Mouse (Mus musculus) hindbrain, embryonic 13.5 days (tissue): ENCODE results near the gene Lonp1. TPM values are rescaled to one million over a fixed set of nuclear protein-coding genes. Genes with fewer than 3 reads are reported as not detected.
A peak's percentile ranks its signal among the peaks of the same experiment; 100 is the strongest.

Source experiments
- ATAC-seq: fragments of 200-750 bp; cut with Nextera tagmentation; 2 replicates; pipeline ENCODE4 v1.8.0; 2017; ENCODE audit warnings: moderate TSS enrichment; ENCODE audit not compliant: low FRiP score
- H3K27ac ChIP-seq: fragments of 300-500 bp; sonication (generic); 2 replicates; pipeline ENCODE4 v1.5.1; 2015; ENCODE audit warnings: inconsistent platforms, mild to moderate bottlenecking, moderate library complexity
- H3K27me3 ChIP-seq: fragments of 300-500 bp; sonication (generic); 2 replicates; pipeline ENCODE4 v1.6.1; 2015; ENCODE audit warnings: mild to moderate bottlenecking, inconsistent platforms
- H3K36me3 ChIP-seq: fragments of 300-500 bp; sonication (generic); 2 replicates; pipeline ENCODE4 v1.6.1; 2015; ENCODE audit warnings: mild to moderate bottlenecking, inconsistent platforms
- H3K4me1 ChIP-seq: fragments of 300-500 bp; sonication (generic); replicated peaks from 2 replicates; pipeline ENCODE4 v1.6.1; 2015; ENCODE audit warnings: inconsistent platforms
- H3K4me2 ChIP-seq: fragments of 300-500 bp; sonication (generic); 2 replicates; pipeline ENCODE4 v1.6.1; 2015; ENCODE audit warnings: inconsistent platforms, mild to moderate bottlenecking, moderate library complexity
- H3K4me3 ChIP-seq: fragments of 300-500 bp; sonication (generic); 2 replicates; pipeline ENCODE4 v1.5.1; 2015; ENCODE audit warnings: mild to moderate bottlenecking, inconsistent platforms
- H3K9ac ChIP-seq: fragments of 300-500 bp; sonication (generic); 2 replicates; pipeline ENCODE4 v1.6.1; 2015; ENCODE audit warnings: mild to moderate bottlenecking, inconsistent platforms
- H3K9me3 ChIP-seq: fragments of 300-500 bp; sonication (generic); 2 replicates; pipeline ENCODE4 v1.6.1; 2016; ENCODE audit warnings: inconsistent platforms
- WGBS: fragments of 180-500 bp; shearing (Covaris S2); methylation state at CpG from one replicate; pipeline ENCODE4 v1.1.7; 2015; 5-methylcytosine and 5-hydroxymethylcytosine counted together
- polyA plus RNA-seq: library from polyadenylated mRNA; unstranded; fragments of >200 nt; fragmentation: Nextera tagmentation; extraction: Ambion mirVana; gene quantifications from 2 replicates; pipeline ENCODE4 v1.2.1, GENCODE M21; 2015

Gene Lonp1
- polyA plus RNA-seq, 1 experiment from 2014 or later = 40.6 TPM

- no peak overlapping the region for H3K27ac ChIP-seq
- H3K27me3 ChIP-seq = no peaks in the 10 kb centered on the region
- H3K4me2 ChIP-seq = no peak overlapping the region
- ATAC-seq = no peak
- H3K36me3 ChIP-seq = peaks cover 75% of the 10 kb centered on the region
- H3K4me1 ChIP-seq = peaks cover 22% of the 10 kb centered on the region
- H3K4me3 ChIP-seq = no peak overlapping the region
- H3K9me3 ChIP-seq = no peaks in the 10 kb centered on the region
- WGBS = 94% methylated on average over 9 of the region's 9 CpGs
- no peak overlapping the region for H3K9ac ChIP-seq
These were observed 21.3 kb downstream of the Lonp1 start for GRCm38 (mm10) chr17:56605431-56605830.

GRCm38 (mm10) chr17:56604422-56604821 lies 22.3 kb downstream of the Lonp1 start:
- peaks cover 17% of the 10 kb centered on the region for H3K4me1 ChIP-seq
- WGBS = 92% methylated on average over 3 of the region's 3 CpGs
- H3K4me2 ChIP-seq = no peak overlapping the region
- no peak overlapping the region for H3K27ac ChIP-seq
- H3K36me3 ChIP-seq = peaks cover 85% of the 10 kb centered on the region
- no peaks in the 10 kb centered on the region for H3K9me3 ChIP-seq
- ATAC-seq = no peak
- H3K27me3 ChIP-seq = no peaks in the 10 kb centered on the region
- H3K9ac ChIP-seq = no peak overlapping the region
- no peak overlapping the region for H3K4me3 ChIP-seq

DNA sequence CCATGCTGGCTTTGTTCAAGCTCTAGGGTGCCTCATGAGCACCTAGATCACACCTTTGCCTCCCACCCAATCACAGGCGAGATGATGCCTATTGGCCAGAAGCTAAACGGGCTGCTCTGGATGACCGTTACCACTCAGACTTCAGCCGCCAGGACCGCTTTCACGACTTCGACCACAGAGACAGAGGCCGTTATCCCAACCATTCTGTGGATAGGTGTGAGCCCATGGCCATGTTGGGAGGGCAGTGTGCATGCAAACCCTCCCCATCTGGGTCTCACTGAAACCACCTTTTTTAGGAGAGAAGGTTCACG lies 22.7 kb downstream of the Lonp1 start:
- Histone ChIP-seq H3K27me3 (no peaks in the 10 kb centered on the region), H3K9ac (no peak overlapping the region), H3K36me3 (peaks cover 88% of the 10 kb centered on the region), H3K27ac (no peak overlapping the region), H3K4me3 (no peak overlapping the region), H3K9me3 (no peaks in the 10 kb centered on the region), H3K4me1 (peaks cover 15% of the 10 kb centered on the region), H3K4me2 (no peak overlapping the region)
- 92% methylated on average over 9 of the region's 9 CpGs for WGBS
- ATAC-seq = no peak

DNA sequence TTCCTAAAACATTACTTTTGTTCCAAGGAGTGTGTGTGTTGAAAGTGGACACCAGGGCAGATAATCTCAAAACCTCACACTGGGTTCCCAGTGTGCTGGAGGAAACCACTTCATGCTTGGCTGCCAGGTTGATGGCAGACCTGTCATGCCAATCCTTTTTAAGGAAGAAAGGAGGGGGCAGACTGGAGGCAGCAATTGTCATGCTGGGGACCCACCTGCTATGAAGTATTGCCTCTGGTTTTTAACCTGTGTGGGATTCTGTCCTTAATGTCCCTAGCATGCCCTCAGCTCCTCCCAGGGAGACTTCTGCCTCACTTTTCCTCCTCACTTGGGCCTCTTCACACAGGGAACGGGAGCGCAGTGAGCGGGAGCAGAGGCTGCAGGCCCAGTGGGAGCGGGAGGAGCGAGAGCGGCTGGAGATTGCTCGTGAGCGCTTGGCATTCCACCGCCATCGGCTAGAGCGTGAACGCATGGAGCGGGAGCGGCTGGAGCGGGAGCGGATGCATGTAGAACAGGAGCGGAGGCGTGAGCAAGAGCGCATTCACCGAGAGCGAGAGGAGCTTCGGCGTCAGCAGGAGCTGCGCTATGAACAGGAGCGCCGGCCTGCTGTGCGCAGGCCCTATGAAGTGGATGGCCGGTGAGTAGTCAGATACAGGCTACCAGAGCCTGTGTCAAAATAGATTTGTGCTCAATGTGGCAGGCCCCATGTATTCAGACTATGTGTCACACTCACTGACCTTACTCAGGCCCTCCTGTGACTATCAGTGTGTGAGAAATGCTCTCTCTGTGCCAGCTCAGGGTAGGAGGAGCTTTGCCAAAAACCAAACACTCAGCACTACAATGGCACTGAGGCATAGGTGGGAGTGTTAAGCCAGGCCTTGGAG lies 23.3 kb downstream of the Lonp1 start:
- Histone ChIP-seq H3K4me3 (no peak overlapping the region), H3K27me3 (no peaks in the 10 kb centered on the region), H3K4me1 (peaks cover 9% of the 10 kb centered on the region), H3K9ac (no peak overlapping the region), H3K9me3 (no peaks in the 10 kb centered on the region), H3K4me2 (no peak overlapping the region), H3K27ac (no peak overlapping the region), H3K36me3 (peaks cover 88% of the 10 kb centered on the region)
- 95% methylated on average over 28 of the region's 28 CpGs for WGBS
- ATAC-seq = no peak

GRCm38 (mm10) chr17:56593527-56594271 lies 33.0 kb downstream of the Lonp1 start:
- Histone ChIP-seq H3K9me3 (no peaks in the 10 kb centered on the region), H3K4me3 (no peak overlapping the region), H3K27me3 (no peaks in the 10 kb centered on the region), H3K9ac (no peak overlapping the region), H3K27ac (no peak overlapping the region), H3K36me3 (peaks cover 95% of the 10 kb centered on the region), H3K4me1 (peaks cover 25% of the 10 kb centered on the region), H3K4me2 (no peak overlapping the region)
- ATAC-seq = no peak
- WGBS = 91% methylated on average over 8 of the region's 8 CpGs

DNA sequence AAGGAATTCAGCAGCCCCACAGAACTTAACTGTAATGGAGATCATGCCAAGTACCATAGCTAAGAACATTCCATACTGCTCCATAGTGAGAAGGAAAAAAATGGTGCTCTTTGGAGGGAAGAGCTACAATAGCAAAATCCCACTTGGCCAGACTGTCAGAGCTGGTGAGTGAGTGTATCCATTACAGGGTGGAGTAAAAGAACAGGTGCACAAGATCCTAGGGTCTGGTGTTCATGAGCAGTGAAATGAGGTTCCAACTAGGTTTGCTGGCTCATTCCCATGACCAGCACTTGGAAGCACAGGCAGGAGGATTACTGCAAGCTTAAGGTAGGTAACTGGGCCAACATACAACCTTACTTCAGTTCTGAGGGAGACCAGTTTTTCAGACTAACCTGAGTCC lies 34.1 kb downstream of the Lonp1 start:
- ATAC-seq = no peak
- Histone ChIP-seq H3K9me3 (no peaks in the 10 kb centered on the region), H3K9ac (no peak overlapping the region), H3K27ac (no peak overlapping the region), H3K4me2 (no peak overlapping the region), H3K4me1 (peaks cover 35% of the 10 kb centered on the region), H3K36me3 (peaks cover 98% of the 10 kb centered on the region), H3K4me3 (no peak overlapping the region), H3K27me3 (no peaks in the 10 kb centered on the region)

DNA sequence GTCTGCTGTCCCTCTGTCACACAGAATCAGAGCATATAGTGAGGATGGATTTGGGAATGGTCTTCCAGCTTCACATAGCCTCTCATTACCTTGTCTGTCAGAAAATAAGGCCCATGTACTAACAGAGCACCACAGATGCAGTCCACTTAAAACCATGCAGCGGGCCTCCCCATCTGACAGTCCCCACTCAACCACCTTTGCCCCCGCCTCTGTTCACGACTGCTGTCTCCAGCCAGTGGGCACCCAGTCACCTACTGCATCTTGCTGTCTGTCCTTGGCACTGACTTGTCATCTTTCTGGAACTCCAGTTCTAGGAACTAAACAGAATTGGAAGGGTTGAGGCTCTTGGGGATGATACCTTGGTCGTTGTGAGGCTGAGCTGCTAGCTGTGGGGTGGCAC lies 37.8 kb downstream of the Lonp1 start:
- ATAC-seq = no peak
- Histone ChIP-seq H3K4me3 (no peak overlapping the region), H3K36me3 (peaks cover 74% of the 10 kb centered on the region), H3K9ac (peak overlapping the region; percentile 43; the same call in 1 of the 2 replicates), H3K9me3 (no peaks in the 10 kb centered on the region), H3K4me2 (no peak overlapping the region), H3K27me3 (no peaks in the 10 kb centered on the region), H3K27ac (no peak overlapping the region), H3K4me1 (peaks cover 55% of the 10 kb centered on the region)
- WGBS = 98% methylated on average over 4 of the region's 4 CpGs

- no peaks in the 10 kb centered on the region for H3K9me3 ChIP-seq
- 76% methylated on average over 1 of the region's 1 CpGs for WGBS
- peaks cover 62% of the 10 kb centered on the region for H3K4me1 ChIP-seq
- ATAC-seq = no peak
- H3K27ac ChIP-seq = no peak overlapping the region
- peak overlapping the region; percentile 56; the same call in 1 of the 2 replicates for H3K9ac ChIP-seq
- H3K4me3 ChIP-seq = peak overlapping the region; percentile 85; the same call in 1 of the 2 replicates
- H3K36me3 ChIP-seq = peaks cover 63% of the 10 kb centered on the region
- no peaks in the 10 kb centered on the region for H3K27me3 ChIP-seq
- H3K4me2 ChIP-seq = peak overlapping the region; percentile 93
These were observed 38.9 kb downstream of the Lonp1 start for GRCm38 (mm10) chr17:56587773-56588172.

DNA sequence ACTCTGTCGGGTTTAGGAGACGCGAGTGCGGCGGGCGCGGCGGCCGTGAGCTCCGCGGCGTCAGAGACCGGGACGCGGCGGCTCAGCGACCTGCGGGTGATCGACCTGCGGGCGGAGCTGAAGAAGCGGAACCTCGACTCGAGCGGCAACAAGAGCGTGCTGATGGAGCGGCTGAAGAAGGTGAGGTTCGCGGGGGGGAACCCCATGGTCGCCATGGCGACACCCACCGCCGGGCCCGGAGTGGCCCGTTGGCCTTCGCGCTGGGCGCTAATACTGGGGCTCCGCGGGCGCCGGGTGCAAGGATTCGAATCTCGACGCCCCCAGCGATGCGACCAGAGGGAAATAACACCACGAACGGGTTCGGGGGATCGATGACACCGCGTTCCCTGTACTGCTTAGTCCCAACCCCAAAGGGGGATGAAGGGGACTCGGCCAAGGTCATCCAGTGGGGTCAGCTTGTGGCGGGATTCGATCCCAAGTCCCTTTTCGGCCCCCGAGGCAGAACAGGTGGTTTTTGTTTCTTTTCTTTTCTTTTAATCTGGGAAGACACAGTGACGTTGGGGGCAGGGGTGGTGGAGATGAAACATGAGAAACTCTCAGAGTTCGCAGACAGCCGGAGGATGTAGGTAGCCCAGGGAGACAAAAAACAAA lies 41.4 kb downstream of the Lonp1 start:
- H3K4me3 ChIP-seq = peak overlapping the region; percentile 85
- peaks cover 72% of the 10 kb centered on the region for H3K4me1 ChIP-seq
- peak overlapping the region; percentile 94 for H3K27ac ChIP-seq
- peak overlapping the region; percentile 93 for H3K9ac ChIP-seq
- H3K4me2 ChIP-seq = peak overlapping the region; percentile 93
- no peaks in the 10 kb centered on the region for H3K9me3 ChIP-seq
- peaks cover 61% of the 10 kb centered on the region for H3K36me3 ChIP-seq
- under 1% methylated on average over 61 of the region's 61 CpGs for WGBS
- ATAC-seq = peak; percentile 29
- no peaks in the 10 kb centered on the region for H3K27me3 ChIP-seq

DNA sequence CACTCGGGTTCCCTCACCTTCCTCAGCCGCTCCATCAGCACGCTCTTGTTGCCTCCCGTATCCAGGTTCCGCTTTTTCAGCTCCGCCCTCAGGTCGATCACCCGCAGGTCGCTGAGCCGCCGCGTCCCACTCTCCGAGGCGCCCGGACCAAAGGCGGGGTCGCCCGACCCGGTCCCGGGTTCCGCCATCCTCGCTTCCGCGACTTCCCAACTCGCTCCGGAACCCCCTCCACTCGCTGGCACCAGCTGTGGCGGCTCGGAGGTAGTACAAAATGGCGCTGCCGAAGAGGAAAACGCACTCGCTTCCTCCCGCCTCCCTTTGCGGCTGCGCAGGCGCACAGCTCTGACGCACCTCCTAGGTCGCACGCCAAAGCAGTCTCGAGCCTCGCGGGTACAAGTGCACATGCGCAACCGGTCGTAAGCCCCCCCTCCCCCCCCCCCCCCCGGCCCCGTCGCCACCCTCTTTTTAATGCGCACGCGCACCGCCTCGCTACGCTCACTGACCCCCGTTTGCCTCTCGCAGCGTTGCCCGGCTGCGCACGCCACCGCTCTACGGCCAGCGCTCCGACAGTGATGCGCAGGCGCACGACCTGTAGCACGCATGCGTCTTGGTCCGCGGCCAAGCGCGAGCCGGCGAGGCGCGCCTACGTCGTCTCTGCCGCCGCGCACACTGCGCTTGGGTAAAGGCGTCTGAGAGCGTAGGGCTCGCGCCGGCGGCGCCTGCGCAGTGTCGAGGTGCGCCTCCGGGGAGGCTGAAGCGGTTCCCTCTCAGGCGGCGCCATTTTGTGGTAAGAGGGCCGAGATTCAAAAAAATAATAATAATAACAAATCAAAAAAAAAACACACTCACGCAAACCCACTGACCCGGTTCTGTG lies 42.2 kb downstream of the Lonp1 start, which contains the start of the genes Safb2 and Safb:
Gene Safb2 (minus strand): TSS at position 329 of the 874 bp plus-strand sequence.
Gene Safb (plus strand): TSS at position 569 of the 874 bp plus-strand sequence.
- Histone ChIP-seq H3K36me3 (peaks cover 61% of the 10 kb centered on the region), H3K27me3 (no peaks in the 10 kb centered on the region), H3K9ac (peak within 1 kb of the TSS; percentile 93), H3K4me3 (peak within 1 kb of the TSS; percentile 85), H3K4me2 (peak within 1 kb of the TSS; percentile 97), H3K9me3 (no peaks in the 10 kb centered on the region), H3K27ac (peak within 1 kb of the TSS; percentile 96), H3K4me1 (peaks cover 67% of the 10 kb centered on the region)
- WGBS = 0% methylated on average over 93 of the region's 101 CpGs
- peak; percentile 96 for ATAC-seq

- no peaks in the 10 kb centered on the region for H3K9me3 ChIP-seq
- peak overlapping the region; percentile 88 for H3K9ac ChIP-seq
- H3K4me2 ChIP-seq = peak overlapping the region; percentile 97
- H3K27me3 ChIP-seq = no peaks in the 10 kb centered on the region
- H3K4me3 ChIP-seq = peak overlapping the region; percentile 85
- peaks cover 61% of the 10 kb centered on the region for H3K36me3 ChIP-seq
- H3K27ac ChIP-seq = peak overlapping the region; percentile 96
- peak; percentile 0; the same call in 1 of the 2 replicates for ATAC-seq
- H3K4me1 ChIP-seq = peaks cover 62% of the 10 kb centered on the region
- 6% methylated on average over 31 of the region's 33 CpGs for whole genome bisulfite sequencing
These were observed 43.0 kb downstream of the Lonp1 start for GRCm38 (mm10) chr17:56583611-56584256.
